Mouse (Mus musculus): Measurements from ENCODE around the gene Lhfp.

The Lhfp gene

GRCm38 (mm10) chr3:53165281-53165680 lies 124.0 kb downstream of the Lhfp start:
- DNase-seq (ENCODE audit: low spot score in 2 of 2) = no peak

DNA sequence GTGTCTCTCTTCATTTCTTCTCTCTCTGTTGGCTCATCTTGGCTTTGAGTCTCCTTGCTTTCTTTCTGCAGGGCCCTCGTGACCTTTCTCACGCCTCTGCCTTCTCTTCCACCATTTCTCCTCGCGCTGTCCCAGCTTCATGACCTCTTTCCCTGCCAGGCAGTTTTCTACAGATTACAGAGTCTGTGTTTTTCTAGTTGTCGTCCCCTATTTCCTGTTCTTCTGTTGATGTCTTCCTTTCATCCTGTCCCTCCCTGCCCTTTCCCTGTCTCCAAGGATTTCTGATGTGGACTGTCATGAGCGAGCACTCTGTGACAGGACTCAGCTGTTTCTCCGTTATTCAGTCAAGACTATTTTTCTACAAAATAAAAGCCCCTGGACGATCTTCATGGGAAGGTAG lies 124.7 kb downstream of the Lhfp start:
- DNase-seq (ENCODE audit: low spot score in 2 of 2) = no peak

DNA sequence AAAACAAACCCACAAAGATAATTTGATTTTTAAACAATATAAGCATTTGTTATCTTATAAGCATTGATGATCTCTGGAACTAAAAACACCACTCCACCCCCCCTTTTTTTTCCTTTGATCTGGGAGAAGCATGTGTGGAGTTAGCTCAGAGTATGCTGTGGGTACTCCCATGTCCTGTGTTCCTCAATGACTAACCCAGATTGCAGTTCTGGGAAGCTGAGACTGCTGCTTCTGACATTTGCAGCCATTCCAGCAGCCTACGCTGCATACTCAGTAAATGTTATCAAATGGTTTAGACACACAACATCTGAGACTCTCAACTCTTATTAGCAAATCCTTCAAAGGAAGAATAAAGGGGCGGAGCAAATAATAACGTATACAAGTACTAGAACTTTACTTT lies 128.2 kb downstream of the Lhfp start:
- no peak for DNase-seq (ENCODE audit: low spot score in 2 of 2)

GRCm38 (mm10) chr3:53173310-53174063 lies 132.2 kb downstream of the Lhfp start:
- DNase-seq (ENCODE audit: low spot score in 2 of 2) = no peak

DNA sequence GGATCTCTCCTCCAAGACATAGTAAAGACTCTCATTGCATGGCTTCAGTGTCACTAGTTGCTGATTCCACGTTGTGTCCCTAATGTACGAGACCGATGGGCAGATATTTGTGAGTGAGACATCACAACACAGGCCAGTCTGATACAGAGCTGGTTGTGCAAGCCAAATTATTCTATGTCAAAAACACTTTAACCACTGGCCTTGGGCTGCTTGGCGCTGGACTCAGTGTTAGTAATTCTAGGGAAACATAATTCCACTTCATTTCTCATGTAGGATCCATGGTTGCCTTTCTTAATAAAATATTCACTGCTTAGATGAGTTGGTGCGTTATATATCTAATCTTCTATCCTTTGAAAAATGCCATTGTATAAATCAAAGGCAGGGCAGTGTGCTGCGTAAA lies 138.6 kb downstream of the Lhfp start:
- DNase-seq (ENCODE audit: low spot score in 2 of 2) = no peak

- no peak for DNase-seq (ENCODE audit: low spot score in 2 of 2)
Measured at GRCm38 (mm10) chr3:53185439-53185838, 144.1 kb downstream of the Lhfp start.

DNA sequence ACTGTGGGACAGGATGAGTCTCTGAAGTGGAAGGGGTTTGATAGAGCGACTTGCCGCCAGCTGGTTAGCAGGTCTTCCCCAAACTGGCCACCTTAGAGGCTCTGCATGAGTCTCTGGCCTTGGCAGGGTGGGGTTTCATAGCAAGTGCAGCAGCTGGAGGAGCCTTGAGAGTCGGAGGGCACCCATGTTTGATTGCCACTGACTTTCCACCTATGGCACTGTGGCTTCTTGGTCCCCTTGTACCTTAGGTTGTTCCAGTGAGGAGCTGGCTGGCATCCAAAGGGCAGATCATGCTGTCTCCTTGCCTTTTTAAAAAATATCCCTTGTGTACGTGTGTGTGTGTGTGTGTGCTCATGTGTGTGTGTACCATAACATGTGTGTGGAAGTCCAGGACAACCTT lies 152.1 kb downstream of the Lhfp start:
- no peak for DNase-seq (ENCODE audit: low spot score in 2 of 2)

DNA sequence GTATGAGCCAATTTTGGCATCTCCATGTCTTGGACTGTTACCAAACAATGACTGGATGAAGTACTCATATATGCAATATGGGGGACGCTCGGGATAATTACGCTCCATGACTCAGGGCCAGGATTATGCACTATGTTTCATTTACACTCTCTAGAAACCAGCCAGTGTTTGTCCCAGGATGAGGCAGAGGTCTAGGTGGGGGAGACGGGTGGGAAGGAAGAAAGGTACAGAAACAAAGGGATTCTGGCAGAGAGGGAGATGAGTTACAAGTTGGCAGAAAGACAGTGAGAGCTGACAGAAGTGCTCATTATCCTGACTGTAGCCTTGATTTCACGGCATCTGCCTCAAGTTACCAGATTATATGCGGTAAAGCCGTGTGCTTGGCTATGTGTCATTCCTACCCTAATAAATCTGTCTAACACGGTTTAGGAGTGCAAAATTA lies 154.4 kb downstream of the Lhfp start:
- DNase-seq (ENCODE audit: low spot score in 2 of 2) = no peak

- no peak for DNase-seq (ENCODE audit: low spot score in 2 of 2)
Measured at GRCm38 (mm10) chr3:53200175-53200574, 158.8 kb downstream of the Lhfp start.

DNA sequence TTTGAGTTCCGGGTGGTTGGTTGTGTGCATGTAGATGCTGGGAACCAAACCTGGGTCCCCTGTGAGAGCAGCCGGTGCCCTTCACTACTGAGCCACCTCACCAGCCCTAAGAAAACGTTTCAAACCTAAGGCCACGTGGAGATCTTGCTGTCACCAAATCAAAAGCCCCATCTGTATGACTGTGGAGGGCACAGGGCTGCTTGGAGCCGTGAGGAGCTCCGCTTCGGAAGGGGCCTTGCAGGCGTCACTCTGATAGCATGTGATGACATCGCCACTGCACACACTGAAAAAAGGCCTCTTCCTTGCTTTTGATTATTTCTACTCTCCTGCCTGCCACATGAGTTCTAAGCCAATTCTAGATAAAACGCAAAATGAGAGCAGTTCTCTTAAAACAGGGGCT lies 159.5 kb downstream of the Lhfp start:
- no peak for DNase-seq (ENCODE audit: low spot score in 2 of 2)

DNA sequence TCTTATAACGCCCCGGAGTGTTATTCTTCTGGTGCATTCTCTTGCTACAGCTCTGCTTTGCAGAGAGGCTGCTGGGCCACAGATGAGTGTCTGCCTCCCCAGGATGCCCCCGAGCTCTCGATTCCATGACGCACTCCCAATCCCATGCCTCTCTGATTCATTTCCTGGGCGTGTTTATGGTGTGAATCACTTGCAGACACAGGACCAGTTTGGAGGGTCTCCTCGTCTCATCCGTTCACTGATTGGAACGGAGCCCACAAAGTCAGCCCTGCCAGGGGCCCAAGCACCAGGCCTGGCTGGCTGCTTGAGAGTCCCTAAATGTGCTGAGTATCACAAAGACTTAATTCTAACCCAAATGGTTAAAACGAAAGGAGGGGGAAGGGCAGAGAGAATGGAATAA lies 160.3 kb downstream of the Lhfp start:
- no peak for DNase-seq (ENCODE audit: low spot score in 2 of 2)

- no peak for DNase-seq (ENCODE audit: low spot score in 2 of 2)
Measured at GRCm38 (mm10) chr3:53202184-53202583, 160.9 kb downstream of the Lhfp start.

- no peak for DNase-seq (ENCODE audit: low spot score in 2 of 2)
Measured at GRCm38 (mm10) chr3:53202698-53203097, 161.4 kb downstream of the Lhfp start.

DNA sequence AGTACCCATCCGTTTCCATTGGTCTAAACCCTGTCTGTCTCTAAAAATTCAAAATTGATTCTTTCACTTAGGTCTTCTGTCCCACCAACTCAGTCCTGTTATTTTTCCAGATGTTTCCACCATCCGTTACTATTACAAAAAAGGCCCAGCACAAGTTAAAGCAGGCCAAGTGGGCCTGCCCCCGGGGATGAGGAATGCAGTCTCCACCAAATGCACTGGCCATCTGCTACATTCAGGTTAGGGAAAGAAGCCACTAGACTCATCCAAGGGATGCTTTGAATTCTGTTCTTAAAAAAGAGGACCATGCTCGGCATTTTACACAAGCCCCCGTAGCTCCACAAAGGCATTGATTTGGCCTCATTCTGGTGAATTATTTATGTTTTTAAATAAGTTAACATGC lies 162.3 kb downstream of the Lhfp start:
- DNase-seq (ENCODE audit: low spot score in 2 of 2) = no peak

- DNase-seq (ENCODE audit: low spot score in 2 of 2) = no peak
Measured at GRCm38 (mm10) chr3:53204348-53204984, 163.1 kb downstream of the Lhfp start.

GRCm38 (mm10) chr3:53204985-53205365 lies 163.6 kb downstream of the Lhfp start:
- no peak for DNase-seq (ENCODE audit: low spot score in 2 of 2)

DNA sequence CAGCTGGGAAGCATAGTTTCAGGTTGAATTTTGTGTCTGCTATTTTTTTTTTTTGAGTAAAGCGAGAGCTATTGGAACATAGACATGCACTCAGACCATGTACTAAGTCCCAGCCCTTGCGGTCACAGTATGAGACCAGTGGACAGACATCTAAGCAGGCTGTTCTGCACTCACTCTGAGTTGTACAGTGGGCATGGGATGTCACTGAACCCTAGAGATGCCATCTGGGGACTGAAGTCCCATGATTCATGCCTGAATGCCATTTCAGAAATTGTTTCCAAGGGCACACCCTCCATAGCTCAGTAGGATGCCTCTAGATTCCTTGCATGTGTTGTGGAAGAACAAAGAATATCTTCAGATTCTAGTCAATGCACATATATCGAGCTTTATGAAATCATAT lies 164.4 kb downstream of the Lhfp start:
- no peak for DNase-seq (ENCODE audit: low spot score in 2 of 2)

GRCm38 (mm10) chr3:53206509-53207224 lies 165.3 kb downstream of the Lhfp start:
- no peak for DNase-seq (ENCODE audit: low spot score in 2 of 2)

DNA sequence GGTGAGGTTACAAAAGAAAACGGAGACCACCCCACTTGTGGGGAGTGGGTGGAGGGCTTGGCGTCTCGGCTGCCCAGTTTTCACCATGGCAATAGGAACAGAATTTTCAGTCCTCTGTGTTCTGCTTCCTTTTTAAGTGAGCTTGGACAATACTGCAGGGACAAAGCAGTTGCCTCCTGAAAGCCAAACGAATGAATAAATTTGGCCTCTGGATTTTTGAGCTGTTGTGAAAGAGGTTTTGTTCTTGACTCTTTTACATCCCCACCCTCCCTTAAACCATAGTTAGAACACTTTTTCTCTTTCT lies 165.8 kb downstream of the Lhfp start:
- no peak for DNase-seq (ENCODE audit: low spot score in 2 of 2)

DNA sequence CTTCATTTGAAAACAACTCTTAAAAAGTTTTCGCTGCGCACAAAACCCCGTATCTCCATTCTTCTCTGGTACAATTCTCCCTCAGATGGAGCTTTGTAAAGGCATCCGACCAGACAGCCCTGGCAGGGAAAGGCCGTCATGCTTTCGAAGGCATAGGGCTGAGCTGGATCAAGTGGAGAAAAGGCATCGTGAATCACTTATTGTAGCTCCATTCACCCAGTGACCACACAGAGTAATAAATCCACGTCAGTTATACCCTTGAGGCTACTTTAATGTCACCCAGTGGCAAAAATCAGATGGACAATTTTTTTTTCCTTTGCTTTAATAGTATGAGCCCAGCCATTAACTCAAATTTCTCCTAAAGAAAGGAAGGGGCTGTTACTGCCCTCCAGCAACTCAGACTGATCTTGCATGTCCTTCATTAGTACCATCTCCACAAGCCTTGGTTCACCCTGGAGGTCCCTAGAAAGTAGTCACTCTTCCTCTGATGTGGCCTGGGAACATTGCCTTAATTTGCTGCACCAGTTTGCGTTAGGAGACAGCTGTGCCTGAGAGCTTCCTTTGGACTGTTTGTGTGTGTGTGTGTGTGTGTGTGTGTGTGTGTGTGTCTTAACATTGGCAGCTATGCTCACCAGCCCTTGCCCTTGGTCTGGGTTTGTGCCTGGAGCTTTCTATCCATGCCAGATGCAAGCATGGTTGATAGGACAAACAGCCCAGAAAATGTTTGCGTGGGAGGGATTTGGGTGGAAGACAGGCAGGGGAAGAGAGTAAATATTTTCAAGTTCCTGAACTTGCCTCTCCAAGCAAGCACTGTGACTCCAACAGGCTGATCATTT lies 169.6 kb downstream of the Lhfp start:
- no peak for DNase-seq (ENCODE audit: low spot score in 2 of 2)

DNA sequence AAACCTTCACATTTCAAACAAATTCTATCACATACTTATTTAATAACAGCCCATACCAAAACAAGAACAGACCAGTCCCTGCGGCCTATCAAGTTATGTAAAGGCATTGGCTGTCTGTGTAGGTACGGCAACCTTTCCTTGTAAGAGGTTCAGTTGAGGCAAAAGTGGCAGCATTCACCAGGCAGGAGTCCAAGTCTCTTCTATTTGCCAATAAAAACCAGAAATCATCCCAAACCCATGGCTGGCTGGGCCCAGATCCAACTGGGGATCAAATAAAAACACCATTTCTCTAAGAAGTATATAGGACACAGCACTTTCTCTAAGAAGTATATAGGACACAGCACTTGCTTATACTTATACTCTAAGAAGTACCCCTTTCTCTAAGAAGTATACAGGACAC lies 171.3 kb downstream of the Lhfp start:
- DNase-seq (ENCODE audit: low spot score in 2 of 2) = no peak

GRCm38 (mm10) chr3:53213346-53213745 lies 172.0 kb downstream of the Lhfp start:
- DNase-seq (ENCODE audit: low spot score in 2 of 2) = no peak
